Mouse (Mus musculus) liver, embryonic 13.5 days (tissue): ENCODE results near the gene Gm44502. TPM values are rescaled to one million over a fixed set of nuclear protein-coding genes. Genes with fewer than 3 reads are reported as not detected.

ENCODE experiments used
- ATAC-seq: fragments of 200-750 bp; cut with Nextera tagmentation; 2 replicates; pipeline ENCODE4 v1.8.0; 2017; ENCODE audit warnings: low read depth, mild to moderate bottlenecking, moderate number of reproducible peaks, moderate library complexity
- DNase-seq: peaks from one replicate; pipeline ENCODE4 v3.0.0; 2022
- H3K27ac ChIP-seq: fragments of 300-500 bp; sonication (generic); 2 replicates; pipeline ENCODE4 v1.5.1; 2015; ENCODE audit warnings: moderate library complexity, mild to moderate bottlenecking, inconsistent platforms
- H3K27me3 ChIP-seq: fragments of 300-500 bp; sonication (generic); 2 replicates; pipeline ENCODE4 v1.6.1; 2015; ENCODE audit warnings: mild to moderate bottlenecking, inconsistent platforms
- H3K36me3 ChIP-seq: fragments of 300-500 bp; sonication (generic); 2 replicates; pipeline ENCODE4 v1.6.1; 2015; ENCODE audit warnings: mild to moderate bottlenecking, inconsistent platforms
- H3K4me1 ChIP-seq: fragments of 300-500 bp; sonication (generic); replicated peaks from 2 replicates; pipeline ENCODE4 v1.6.1; 2015; ENCODE audit warnings: inconsistent platforms
- H3K4me2 ChIP-seq: fragments of 300-500 bp; sonication (generic); 2 replicates; pipeline ENCODE4 v1.6.1; 2015; ENCODE audit warnings: inconsistent platforms, mild to moderate bottlenecking, moderate library complexity
- H3K4me3 ChIP-seq: fragments of 300-500 bp; sonication (generic); replicated peaks from 2 replicates; pipeline ENCODE4 v1.5.1; 2015; ENCODE audit warnings: mild to moderate bottlenecking, inconsistent platforms
- H3K9ac ChIP-seq: fragments of 300-500 bp; sonication (generic); 2 replicates; pipeline ENCODE4 v1.6.1; 2015; ENCODE audit warnings: mild to moderate bottlenecking, inconsistent platforms
- H3K9me3 ChIP-seq: fragments of 300-500 bp; sonication (generic); replicated peaks from 2 replicates; pipeline ENCODE4 v1.6.1; 2016; ENCODE audit warnings: inconsistent platforms
- WGBS: fragments of 180-500 bp; shearing (Covaris S2); methylation state at CpG from one replicate; pipeline ENCODE4 v1.1.7; 2015; ENCODE audit not compliant: insufficient replicate concordance; 5-methylcytosine and 5-hydroxymethylcytosine counted together
- polyA plus RNA-seq: library from polyadenylated mRNA; unstranded; fragments of >200 nt; fragmentation: Nextera tagmentation; extraction: Ambion mirVana; gene quantifications from 2 replicates; pipeline ENCODE4 v1.2.1, GENCODE M21; 2015

The Gm44502 gene
- polyA plus RNA-seq, 1 experiment from 2014 or later, result 0.13 TPM

GRCm38 (mm10) chr15:89373762-89374248 lies 55.7 kb downstream of the Gm44502 start, which contains the start of gene Sco2:
Sco2 (minus strand) TSS chr15:89373846.
- H3K4me1 ChIP-seq, result peaks cover 57% of the 10 kb centered on the region
- peak within 1 kb of the TSS; percentile 87 for H3K27ac ChIP-seq
- peak; percentile 83 for DNase-seq
- H3K36me3 ChIP-seq, result peaks cover 41% of the 10 kb centered on the region
- peak; percentile 72 for ATAC-seq
- WGBS, result under 1% methylated on average over 42 of the region's 42 CpGs
- H3K9ac ChIP-seq, result peak within 1 kb of the TSS; percentile 85
- peak within 1 kb of the TSS; percentile 98 for H3K4me2 ChIP-seq
- peak within 1 kb of the TSS; percentile 71 for H3K4me3 ChIP-seq
- peaks cover 30% of the 10 kb centered on the region for H3K27me3 ChIP-seq
- H3K9me3 ChIP-seq, result no peaks in the 10 kb centered on the region

- 1% methylated on average over 35 of the region's 35 CpGs for WGBS
- Histone ChIP-seq H3K27me3 (peaks cover 24% of the 10 kb centered on the region), H3K9ac (peak overlapping the region; percentile 85), H3K4me1 (peaks cover 51% of the 10 kb centered on the region), H3K4me2 (peak overlapping the region; percentile 98), H3K27ac (peak overlapping the region; percentile 87), H3K9me3 (no peaks in the 10 kb centered on the region), H3K4me3 (peak overlapping the region; percentile 71), H3K36me3 (peaks cover 47% of the 10 kb centered on the region)
- ATAC-seq (peak; percentile 82), DNase-seq (peak; percentile 81)
Measured at GRCm38 (mm10) chr15:89373027-89373761, 56.3 kb downstream of the Gm44502 start.

- ATAC-seq (no peak), DNase-seq (no peak)
- H3K4me3 ChIP-seq, result peak overlapping the region; percentile 71
- H3K27me3 ChIP-seq, result peaks cover 17% of the 10 kb centered on the region
- peaks cover 54% of the 10 kb centered on the region for H3K36me3 ChIP-seq
- peak overlapping the region; percentile 98 for H3K4me2 ChIP-seq
- H3K9me3 ChIP-seq, result no peaks in the 10 kb centered on the region
- H3K9ac ChIP-seq, result peak overlapping the region; percentile 85
- peak overlapping the region; percentile 87 for H3K27ac ChIP-seq
- whole genome bisulfite sequencing, result 80% methylated on average over 7 of the region's 7 CpGs
- H3K4me1 ChIP-seq, result peaks cover 44% of the 10 kb centered on the region
Measured at GRCm38 (mm10) chr15:89372536-89372935, 57.0 kb downstream of the Gm44502 start.

GRCm38 (mm10) chr15:89372068-89372467 lies 57.4 kb downstream of the Gm44502 start:
- Histone ChIP-seq H3K9ac (0 out of 2 replicates have a peak overlapping the region, but pooled peaks have one; percentile 2), H3K27me3 (peaks cover 13% of the 10 kb centered on the region), H3K9me3 (no peaks in the 10 kb centered on the region), H3K4me1 (peaks cover 40% of the 10 kb centered on the region), H3K4me2 (peak overlapping the region; percentile 98), H3K36me3 (peaks cover 58% of the 10 kb centered on the region), H3K27ac (0 out of 2 replicates have a peak overlapping the region, but pooled peaks have one; percentile 87), H3K4me3 (0 out of 2 replicates have a peak overlapping the region, but pooled peaks have one; percentile 71)
- DNase-seq (no peak), ATAC-seq (no peak)
- 87% methylated on average over 13 of the region's 13 CpGs for WGBS

Other genes starting within 250 kb of the Gm44502 start
- 20.2 and 21.2 TPM in 2 replicates for gene Plxnb2, start 248.9 kb downstream of the Gm44502 start, polyA plus RNA-seq
- gene Dennd6b, start 233.2 kb downstream of the Gm44502 start, polyA plus RNA-seq, result 3.0 and 3.2 TPM in 2 replicates
- gene Ppp6r2, start 218.1 kb downstream of the Gm44502 start, polyA plus RNA-seq, result 16.2 and 17.1 TPM in 2 replicates
- gene Sbf1, start 114.4 kb downstream of the Gm44502 start, polyA plus RNA-seq, result 18.8 and 21.7 TPM in 2 replicates
- 1.4 and 2.4 TPM in 2 replicates for gene Adm2, start 107.0 kb downstream of the Gm44502 start, polyA plus RNA-seq
- gene Miox, start 95.3 kb downstream of the Gm44502 start, polyA plus RNA-seq, result 5.6 and 6.8 TPM in 2 replicates
- gene Lmf2, start 74.0 kb downstream of the Gm44502 start, polyA plus RNA-seq, result 26.1 and 30.2 TPM in 2 replicates
- 114 and 131 TPM in 2 replicates for gene Ncaph2, start 74.0 kb downstream of the Gm44502 start, polyA plus RNA-seq
- 4.1 and 4.5 TPM in 2 replicates for gene Sco2, start 55.9 kb downstream of the Gm44502 start, polyA plus RNA-seq
- gene Tymp, start 52.7 kb downstream of the Gm44502 start, polyA plus RNA-seq, result 0.58 and 0.62 TPM in 2 replicates
- gene Odf3b, start 50.4 kb downstream of the Gm44502 start, polyA plus RNA-seq, result 0.56 and 0.59 TPM in 2 replicates
- not detected in 2 replicates for gene Klhdc7b, start 44.8 kb downstream of the Gm44502 start, polyA plus RNA-seq
- gene Syce3, start 19.2 kb downstream of the Gm44502 start, polyA plus RNA-seq, result not detected in 2 replicates
- 1.9 and 2.5 TPM in 2 replicates for gene Cpt1b, start 3.8 kb downstream of the Gm44502 start, polyA plus RNA-seq
- gene C730034F03Rik, start 107 bp downstream of the Gm44502 start, polyA plus RNA-seq, result 1.1 and 1.5 TPM in 2 replicates
- 27.3 and 29.2 TPM in 2 replicates for gene Chkb, start 212 bp upstream of the Gm44502 start, polyA plus RNA-seq
- gene Mapk8ip2, start 24.2 kb upstream of the Gm44502 start, polyA plus RNA-seq, result 0.12 and 0.14 TPM in 2 replicates
- 4.8 and 4.9 TPM in 2 replicates for gene Arsa, start 47.7 kb upstream of the Gm44502 start, polyA plus RNA-seq
- gene Shank3, start 69.9 kb upstream of the Gm44502 start, polyA plus RNA-seq, result 0.23 and 0.43 TPM in 2 replicates
- gene Acr, start 138.6 kb upstream of the Gm44502 start, polyA plus RNA-seq, result 0.06 TPM in 1 of 2 replicates, not detected in the other
- 7.1 and 9.1 TPM in 2 replicates for gene Rabl2, start 162.2 kb upstream of the Gm44502 start, polyA plus RNA-seq